ENCODE assay signal across 9 mouse cellular contexts in genomic region chr9:62510530-62510936, GRCm38 (mm10). TPM values are rescaled to one million over a fixed set of nuclear protein-coding genes. Genes with fewer than 3 reads are reported as not detected.
DNase-seq lines count a peak whose midpoint lies in the region; ATAC-seq and TF ChIP-seq lines count a peak whose summit lies in the region.
"Had no signal": no experiment of that assay in that cellular context is flagged by ENCODE, and none has a peak within 500 bp of the region (broad histone marks: within the 10 kb centered on the region; RNA-seq: fewer than 3 reads in every experiment).

No protein-coding gene starts in this region.

- H3K9ac ChIP-seq in lung, embryonic 14.5 days: no peak overlapping the region
- H3K9ac ChIP-seq in intestine, embryonic 16.5 days (ENCODE audit: low read depth, low read length): no peak overlapping the region
- 0 out of 2 replicates have a peak overlapping the region, but pooled peaks have one; percentile 14 for H3K9ac ChIP-seq in neural tube, embryonic 13.5 days
- H3K9ac ChIP-seq: lung, embryonic 15.5 days had no signal

- H3K4me3 ChIP-seq in lung, embryonic 14.5 days (ENCODE audit: low read depth, low read length): no peak overlapping the region
- no peak overlapping the region for H3K4me3 ChIP-seq in intestine, embryonic 16.5 days (ENCODE audit: low read length)
- no peak overlapping the region for H3K4me3 ChIP-seq in neural tube, embryonic 13.5 days
- H3K4me3 ChIP-seq: lung, embryonic 15.5 days had no signal

- no peak for TF ChIP-seq CTCF in lung, embryonic 14.5 days (IDR thresholded peaks at IDR 0.05; ENCODE audit: low read depth)

- peaks cover 12% of the 10 kb centered on the region for H3K4me1 ChIP-seq in lung, embryonic 14.5 days (ENCODE audit: insufficient read depth)
- H3K4me1 ChIP-seq in intestine, embryonic 16.5 days (ENCODE audit: control insufficient read depth, insufficient read depth, low read length): peaks cover 13% of the 10 kb centered on the region
- peaks cover 73% of the 10 kb centered on the region for H3K4me1 ChIP-seq in neural tube, embryonic 13.5 days (replicated peaks)

- H3K36me3 ChIP-seq in lung, embryonic 14.5 days (ENCODE audit: insufficient read depth): no peaks in the 10 kb centered on the region
- no peaks in the 10 kb centered on the region for H3K36me3 ChIP-seq in intestine, embryonic 16.5 days (ENCODE audit: control insufficient read depth, insufficient read depth, low read length)
- H3K36me3 ChIP-seq in neural tube, embryonic 13.5 days: no peaks in the 10 kb centered on the region
- H3K36me3 ChIP-seq: lung, embryonic 15.5 days had no signal

- no peaks in the 10 kb centered on the region for H3K9me3 ChIP-seq in lung, embryonic 14.5 days (ENCODE audit: low read depth, low read length)
- no peaks in the 10 kb centered on the region for H3K9me3 ChIP-seq in intestine, embryonic 16.5 days (ENCODE audit: control insufficient read depth, low read length)
- no peaks in the 10 kb centered on the region for H3K9me3 ChIP-seq in neural tube, embryonic 13.5 days
- H3K9me3 ChIP-seq: lung, embryonic 15.5 days had no signal

- H3K27me3 ChIP-seq in lung, embryonic 14.5 days (ENCODE audit: insufficient read depth, low read length): no peaks in the 10 kb centered on the region
- no peaks in the 10 kb centered on the region for H3K27me3 ChIP-seq in intestine, embryonic 16.5 days (replicated peaks; ENCODE audit: control insufficient read depth, insufficient read depth, low read length)
- H3K27me3 ChIP-seq in neural tube, embryonic 13.5 days: no peaks in the 10 kb centered on the region
- H3K27me3 ChIP-seq: lung, embryonic 15.5 days had no signal

- no peak overlapping the region for H3K27ac ChIP-seq in lung, embryonic 14.5 days (ENCODE audit: low read depth)
- H3K27ac ChIP-seq in intestine, embryonic 16.5 days (ENCODE audit: low read length): no peak overlapping the region
- peak overlapping the region; percentile 81 for H3K27ac ChIP-seq in neural tube, embryonic 13.5 days (replicated peaks)
- H3K27ac ChIP-seq: lung, embryonic 15.5 days had no signal

- ATAC-seq in lung, embryonic 14.5 days (ENCODE audit: insufficient read depth): no peak
- peak; percentile 36; the same call in 1 of the 2 replicates for ATAC-seq in intestine, embryonic 16.5 days
- peak; percentile 73 for ATAC-seq in neural tube, embryonic 13.5 days (ENCODE audit: low read depth)

- H3K4me2 ChIP-seq in lung, embryonic 14.5 days: no peak overlapping the region
- H3K4me2 ChIP-seq in intestine, embryonic 16.5 days (ENCODE audit: low read depth, low read length): no peak overlapping the region
- peak overlapping the region; percentile 24 for H3K4me2 ChIP-seq in neural tube, embryonic 13.5 days
- H3K4me2 ChIP-seq: lung, embryonic 15.5 days had no signal

- 49% methylated on average over 4 of the region's 4 CpGs for WGBS in lung, embryonic 14.5 days
- WGBS in intestine, embryonic 16.5 days: 52% methylated on average over 4 of the region's 4 CpGs
- WGBS in neural tube, embryonic 13.5 days: 45% methylated on average over 4 of the region's 4 CpGs

- peak; percentile 68 for DNase-seq in lung, embryonic 14.5 days
- no peak for DNase-seq in lung, adult 18-20 months
- DNase-seq in embryo, embryonic 10 days (ENCODE audit: low spot score): peak; percentile 76
- no peak for DNase-seq in cerebellum, postnatal 10 days
- DNase-seq in layer of hippocampus, adult 8-10 months (ENCODE audit: low spot score in 2 of 2): no peak
- DNase-seq in right cerebral cortex, postnatal 36 days (ENCODE audit: low spot score in 2 of 2): no peak

RNA-seq across cellular contexts. Expression of gene Coro2b, which starts 26.3 kb away (rescaled TPM):
- polyA plus RNA-seq in lung, embryonic 14.5 days (2014; fragmentation: Nextera tagmentation; extraction: Ambion mirVana): 22.2 and 26.2 TPM in 2 replicates
- polyA plus RNA-seq in intestine, embryonic 16.5 days (2015; fragmentation: Nextera tagmentation; extraction: Ambion mirVana): 7.0 and 8.2 TPM in 2 replicates
- polyA plus RNA-seq in neural tube, embryonic 13.5 days (2015; fragmentation: Nextera tagmentation; extraction: Ambion mirVana): 41.5 and 43.8 TPM in 2 replicates
- 100 to 1,000 TPM; 201 to 245 (median 216) TPM for total RNA-seq in layer of hippocampus, adult 8-10 months (2022)

Comparison
In these comparisons a context has a peak if more than half of its experiments do, and no peak if none do; other contexts are left out.
1. DNase-seq: peak in lung, embryonic 14.5 days (single experiment) and embryo, embryonic 10 days (single experiment); none in lung, adult 18-20 months (0 of 2), cerebellum, postnatal 10 days (0 of 2), layer of hippocampus, adult 8-10 months (0 of 2) and right cerebral cortex, postnatal 36 days (0 of 2).